Mouse (Mus musculus) midbrain, embryonic 10.5 days (tissue): ENCODE measurements around the gene Vwa7. TPM values are rescaled to one million over a fixed set of nuclear protein-coding genes. Genes with fewer than 3 reads are reported as not detected.
"Not testable (repeated sequence)": the region's sequence is repeated elsewhere in the genome, so short reads cannot be mapped to it uniquely, and the experiment has no call there.

Experiments
- DNase-seq: peaks from one replicate; pipeline ENCODE4 v3.0.0-alpha.2; 2017; ENCODE audit warnings: low spot score
- H3K27ac ChIP-seq: fragments of 300-500 bp; sonication (generic); replicated peaks from 2 replicates; pipeline ENCODE4 v1.5.1; 2016; ENCODE audit warnings: mild to moderate bottlenecking
- H3K27me3 ChIP-seq: fragments of 300-500 bp; sonication (generic); 2 replicates; pipeline ENCODE4 v1.6.1; 2016; ENCODE audit warnings: low read depth, mild to moderate bottlenecking; ENCODE audit not compliant: poor library complexity, severe bottlenecking
- H3K36me3 ChIP-seq: fragments of 300-500 bp; sonication (generic); 2 replicates; pipeline ENCODE4 v1.6.1; 2016; ENCODE audit warnings: mild to moderate bottlenecking, moderate library complexity
- H3K4me1 ChIP-seq: fragments of 300-500 bp; sonication (generic); 2 replicates; pipeline ENCODE4 v1.6.1; 2016
- H3K4me3 ChIP-seq: fragments of 300-500 bp; sonication (generic); 2 replicates; pipeline ENCODE4 v1.5.1; 2016; ENCODE audit warnings: mild to moderate bottlenecking, moderate library complexity
- H3K9me3 ChIP-seq: fragments of 300-500 bp; sonication (generic); replicated peaks from 2 replicates; pipeline ENCODE4 v1.6.1; 2016; ENCODE audit warnings: mild to moderate bottlenecking
- WGBS: fragments of 180-500 bp; shearing (Covaris S2); methylation state at CpG from one replicate; pipeline ENCODE4 v1.1.7; 2016; 5-methylcytosine and 5-hydroxymethylcytosine counted together
- polyA plus RNA-seq: library from polyadenylated mRNA; unstranded; fragments of >200 nt; fragmentation: Nextera tagmentation; extraction: Ambion mirVana; gene quantifications from 2 replicates; pipeline ENCODE4 v1.2.1, GENCODE M21; 2016

The Vwa7 gene
- 0.19 and 0.28 TPM in 2 replicates for polyA plus RNA-seq

GRCm38 (mm10) chr17:35016376-35016775, at the start of gene Vwa7:
Gene Vwa7 (plus strand): TSS chr17:35016579.
- Histone ChIP-seq H3K27me3 (no peaks in the 10 kb centered on the region), H3K36me3 (peaks cover 80% of the 10 kb centered on the region), H3K9me3 (no peaks in the 10 kb centered on the region), H3K27ac (no peak within 1 kb of the TSS), H3K4me3 (no peak within 1 kb of the TSS), H3K4me1 (peaks cover 11% of the 10 kb centered on the region)
- 88% methylated on average over 12 of the region's 12 CpGs for WGBS
- no peak for DNase-seq

- H3K9me3 ChIP-seq, H3K4me3 ChIP-seq, H3K27ac ChIP-seq, DNase-seq, H3K36me3 ChIP-seq: not testable (repeated sequence)
- WGBS: 68% methylated on average over 8 of the region's 11 CpGs
- Histone ChIP-seq H3K27me3 (peaks cover 70% of the 10 kb centered on the region), H3K4me1 (peaks cover 12% of the 10 kb centered on the region)
Observed at GRCm38 (mm10) chr17:34969822-34970221, 46.6 kb upstream of the Vwa7 start, which contains the start of gene Gm20481. Gene Gm20481 (plus strand): TSS chr17:34969912.

DNA sequence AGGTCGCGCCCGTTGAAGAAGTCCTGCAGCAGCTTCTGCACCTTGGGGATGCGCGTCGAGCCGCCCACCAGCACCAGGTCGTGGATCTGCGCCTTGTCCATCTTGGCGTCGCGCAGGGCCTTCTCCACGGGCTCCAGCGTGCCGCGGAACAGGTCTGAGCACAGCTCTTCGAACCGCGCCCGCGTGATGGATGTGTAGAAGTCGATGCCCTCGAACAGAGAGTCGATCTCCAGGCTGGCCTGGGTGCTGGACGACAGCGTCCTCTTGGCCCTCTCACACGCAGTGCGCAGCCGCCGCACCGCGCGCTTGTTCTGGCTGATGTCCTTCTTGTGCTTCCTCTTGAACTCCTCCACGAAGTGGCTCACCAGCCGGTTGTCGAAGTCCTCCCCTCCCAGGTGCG, 45.5 kb upstream of the Vwa7 start:
- H3K27ac ChIP-seq, H3K4me1 ChIP-seq, H3K36me3 ChIP-seq, H3K4me3 ChIP-seq, DNase-seq, H3K9me3 ChIP-seq: not testable (repeated sequence)
- peaks cover 61% of the 10 kb centered on the region for H3K27me3 ChIP-seq
- 42% methylated on average over 24 of the region's 37 CpGs for WGBS

GRCm38 (mm10) chr17:34971694-34972068, 44.7 kb upstream of the Vwa7 start:
- not testable (repeated sequence) for DNase-seq, H3K27ac ChIP-seq, H3K4me1 ChIP-seq, H3K9me3 ChIP-seq, H3K36me3 ChIP-seq
- Histone ChIP-seq H3K4me3 (peak overlapping the region; percentile 53), H3K27me3 (peaks cover 56% of the 10 kb centered on the region)
- WGBS: 4% methylated on average over 31 of the region's 43 CpGs

DNA sequence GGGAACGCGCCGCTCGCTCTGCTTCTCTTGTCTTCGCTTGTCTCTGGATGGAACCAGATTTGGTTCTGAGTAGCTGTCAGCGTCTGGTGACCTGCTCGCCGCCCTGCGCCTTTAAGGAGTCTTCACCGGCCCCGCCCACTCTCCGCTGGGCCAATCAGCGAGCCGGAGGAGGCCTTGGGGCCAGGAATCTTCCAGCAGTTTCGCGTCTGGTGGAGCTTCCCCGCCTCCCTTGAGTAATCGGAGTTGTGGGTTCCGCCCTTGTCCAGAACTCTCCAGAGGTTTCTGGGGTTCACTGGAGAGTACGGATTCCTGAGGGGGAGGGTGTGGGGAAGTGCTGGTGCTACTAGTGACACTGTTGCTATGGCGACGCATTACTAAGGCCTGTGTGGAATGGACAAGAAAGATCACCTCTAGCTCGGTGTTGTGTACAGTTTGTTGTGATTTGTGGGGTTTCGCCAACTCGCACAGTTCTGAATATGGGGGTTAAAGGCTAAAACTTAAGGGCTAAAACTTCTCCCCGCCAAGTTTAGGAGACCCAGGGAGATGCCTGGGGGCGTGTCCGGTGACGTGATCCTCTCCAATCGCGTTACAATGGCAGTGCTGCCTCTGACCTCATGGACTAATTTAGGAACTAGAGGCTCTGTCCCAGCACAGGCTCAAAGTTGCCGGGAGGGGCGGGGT, 44.2 kb upstream of the Vwa7 start, which contains the start of the genes Hspa1a and Hspa1l:
Gene Hspa1a (minus strand): TSS at position 88 of the 681 bp plus-strand sequence.
Gene Hspa1l (plus strand): TSS at position 635 of the 681 bp plus-strand sequence.
- DNase-seq: peak; percentile 76
- not testable (repeated sequence) for H3K9me3 ChIP-seq, H3K36me3 ChIP-seq, H3K4me1 ChIP-seq
- peak within 1 kb of the TSS; percentile 53 for H3K4me3 ChIP-seq
- H3K27me3 ChIP-seq: peaks cover 51% of the 10 kb centered on the region
- 2% methylated on average over 33 of the region's 33 CpGs for WGBS
- peak within 1 kb of the TSS; percentile 70 for H3K27ac ChIP-seq

DNA sequence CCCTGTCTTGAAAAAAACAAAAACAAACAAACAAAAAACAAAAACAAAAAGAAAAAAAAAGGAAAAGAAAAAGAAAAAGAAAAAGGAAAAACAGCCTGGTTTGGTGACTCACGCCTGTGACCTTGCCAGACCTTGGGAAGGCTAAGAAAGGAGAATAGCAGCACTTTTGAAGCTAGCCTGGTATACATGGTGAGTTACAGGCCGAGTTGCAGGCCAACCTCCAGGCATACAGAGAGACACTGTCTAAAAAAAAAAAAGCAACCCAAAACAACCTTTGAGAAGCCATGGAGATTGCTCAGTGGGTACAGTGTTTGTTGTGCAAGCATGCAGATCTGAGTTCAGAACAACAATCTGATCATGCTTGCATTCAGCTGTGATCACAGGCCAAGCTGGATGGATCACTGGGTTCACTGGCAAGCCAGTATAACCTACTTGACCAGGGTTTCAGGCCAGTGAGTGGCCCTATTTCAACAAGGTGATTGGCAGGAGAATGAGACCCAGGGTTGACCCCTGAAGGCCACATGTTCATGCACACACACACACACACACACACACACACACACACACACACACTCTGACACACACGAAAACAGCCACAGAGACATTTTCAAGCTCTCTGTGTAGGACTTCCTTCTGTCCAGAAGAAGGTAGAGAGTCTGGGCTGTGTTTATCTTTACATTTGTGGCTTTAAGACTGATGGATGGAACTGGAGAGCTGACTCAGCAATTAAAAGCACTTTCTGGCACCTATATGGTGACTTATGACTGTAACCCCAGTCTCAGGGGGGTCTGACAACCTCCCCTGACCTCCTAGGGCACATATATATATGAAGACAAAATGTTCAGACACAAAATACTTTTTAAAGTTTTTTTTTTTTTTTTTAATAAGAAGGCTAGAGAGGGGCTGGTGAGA, 40.5 kb upstream of the Vwa7 start:
- Histone ChIP-seq H3K4me1 (peaks cover 17% of the 10 kb centered on the region), H3K9me3 (no peaks in the 10 kb centered on the region), H3K27ac (no peak overlapping the region), H3K4me3 (no peak overlapping the region), H3K27me3 (peaks cover 18% of the 10 kb centered on the region), H3K36me3 (peaks cover 13% of the 10 kb centered on the region)
- no peak for DNase-seq
- WGBS: 78% methylated on average over 3 of the region's 3 CpGs

DNA sequence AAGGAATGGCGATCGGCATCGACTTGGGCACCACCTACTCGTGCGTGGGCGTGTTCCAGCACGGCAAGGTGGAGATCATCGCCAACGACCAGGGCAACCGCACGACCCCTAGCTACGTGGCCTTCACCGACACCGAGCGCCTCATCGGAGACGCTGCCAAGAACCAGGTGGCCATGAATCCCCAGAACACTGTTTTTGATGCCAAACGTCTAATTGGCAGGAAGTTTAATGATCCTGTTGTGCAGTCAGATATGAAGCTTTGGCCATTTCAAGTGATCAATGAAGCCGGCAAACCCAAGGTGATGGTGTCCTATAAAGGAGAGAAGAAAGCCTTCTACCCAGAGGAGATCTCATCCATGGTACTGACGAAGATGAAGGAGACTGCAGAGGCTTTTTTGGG, 39.4 kb upstream of the Vwa7 start:
- WGBS: 96% methylated on average over 20 of the region's 20 CpGs
- H3K36me3 ChIP-seq: peaks cover 13% of the 10 kb centered on the region
- no peak for DNase-seq

DNA sequence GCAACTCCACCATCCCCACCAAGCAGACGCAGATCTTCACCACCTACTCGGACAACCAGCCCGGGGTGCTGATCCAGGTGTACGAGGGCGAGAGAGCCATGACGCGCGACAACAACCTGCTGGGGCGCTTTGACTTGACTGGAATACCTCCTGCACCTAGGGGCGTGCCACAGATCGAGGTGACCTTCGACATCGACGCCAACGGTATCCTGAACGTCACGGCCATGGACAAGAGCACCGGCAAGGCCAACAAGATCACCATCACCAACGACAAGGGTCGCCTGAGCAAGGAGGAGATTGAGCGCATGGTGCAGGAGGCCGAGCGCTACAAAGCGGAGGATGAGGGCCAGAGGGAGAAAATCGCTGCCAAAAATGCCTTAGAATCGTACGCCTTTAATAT, 38.1 kb upstream of the Vwa7 start:
- Histone ChIP-seq H3K27ac (no peak overlapping the region), H3K9me3 (no peaks in the 10 kb centered on the region), H3K4me1 (peaks cover 24% of the 10 kb centered on the region), H3K4me3 (no peak overlapping the region), H3K36me3 (peaks cover 13% of the 10 kb centered on the region), H3K27me3 (peaks cover 12% of the 10 kb centered on the region)
- no peak for DNase-seq
- WGBS: 88% methylated on average over 27 of the region's 27 CpGs

More for the DNA sequence above, 39.4 kb upstream of the Vwa7 start:
- Histone ChIP-seq H3K4me1 (peaks cover 21% of the 10 kb centered on the region), H3K27me3 (peaks cover 18% of the 10 kb centered on the region), H3K4me3 (no peak overlapping the region), H3K27ac (no peak overlapping the region), H3K9me3 (no peaks in the 10 kb centered on the region)

GRCm38 (mm10) chr17:34979631-34980030, 36.7 kb upstream of the Vwa7 start:
- 91% methylated on average over 4 of the region's 4 CpGs for WGBS
- Histone ChIP-seq H3K9me3 (no peaks in the 10 kb centered on the region), H3K4me3 (no peak overlapping the region)

DNA sequence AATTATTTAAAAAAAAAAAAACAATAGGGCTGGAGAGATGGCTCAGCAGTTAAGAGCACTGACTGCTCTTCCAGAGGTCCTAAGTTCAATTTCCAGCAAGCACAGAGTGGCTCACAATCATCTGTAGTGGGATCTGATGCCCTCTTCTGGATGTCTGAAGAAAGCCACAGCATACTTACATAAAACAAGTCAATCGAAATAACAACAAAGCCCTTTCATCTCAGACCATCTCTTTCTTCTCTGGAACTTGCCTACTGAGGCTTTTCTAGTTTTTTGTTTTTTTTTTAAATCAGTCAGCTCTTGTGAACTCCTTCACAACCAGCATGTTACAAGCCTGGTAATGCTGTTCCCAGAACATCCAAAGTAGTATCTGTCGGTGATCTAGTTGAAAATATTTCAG, 35.7 kb upstream of the Vwa7 start:
- Histone ChIP-seq H3K27ac (peak overlapping the region; percentile 99), H3K36me3 (peaks cover 33% of the 10 kb centered on the region), H3K4me1 (peaks cover 27% of the 10 kb centered on the region), H3K4me3 (peak overlapping the region; percentile 86), H3K27me3 (no peaks in the 10 kb centered on the region), H3K9me3 (no peaks in the 10 kb centered on the region)
- 25% methylated on average over 2 of the region's 2 CpGs for WGBS
- DNase-seq: no peak

More at GRCm38 (mm10) chr17:34979631-34980030, 36.7 kb upstream of the Vwa7 start:
- no peak for DNase-seq
- H3K36me3 ChIP-seq: peaks cover 23% of the 10 kb centered on the region
- peaks cover 27% of the 10 kb centered on the region for H3K4me1 ChIP-seq
- no peak overlapping the region for H3K27ac ChIP-seq
- no peaks in the 10 kb centered on the region for H3K27me3 ChIP-seq

DNA sequence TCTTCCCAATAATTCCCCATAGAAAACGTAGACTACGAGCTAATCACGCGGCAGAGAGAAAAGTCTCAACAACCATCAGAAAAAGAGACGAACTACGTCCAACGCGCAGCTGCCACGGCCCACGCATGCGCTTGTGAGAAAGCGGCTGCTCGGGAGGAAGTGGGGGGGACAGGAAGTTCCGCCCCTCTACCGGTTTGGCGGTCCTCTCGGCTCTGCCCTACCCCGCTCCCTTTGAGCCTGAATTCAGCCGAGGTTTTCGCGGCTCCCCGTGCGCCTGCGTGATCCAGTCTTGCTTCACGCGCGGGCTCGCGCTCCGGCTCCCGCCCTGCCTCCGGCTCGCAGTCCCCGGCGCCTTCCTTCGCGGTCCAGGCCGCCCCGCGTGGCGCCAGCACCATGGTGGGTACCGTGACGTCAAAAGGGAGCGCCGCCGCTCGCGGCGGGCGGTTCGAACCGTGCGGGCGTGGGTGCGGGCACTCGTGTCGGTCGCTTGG, 34.6 kb upstream of the Vwa7 start, which contains the start of gene Lsm2:
Gene Lsm2 (plus strand): TSS at position 173 of the 491 bp plus-strand sequence.
- Histone ChIP-seq H3K4me3 (peak within 1 kb of the TSS; percentile 86), H3K27me3 (no peaks in the 10 kb centered on the region), H3K4me1 (peaks cover 27% of the 10 kb centered on the region), H3K9me3 (no peaks in the 10 kb centered on the region), H3K36me3 (peaks cover 44% of the 10 kb centered on the region), H3K27ac (peak within 1 kb of the TSS; percentile 99)
- under 1% methylated on average over 58 of the region's 58 CpGs for WGBS
- peak; percentile 93 for DNase-seq

DNA sequence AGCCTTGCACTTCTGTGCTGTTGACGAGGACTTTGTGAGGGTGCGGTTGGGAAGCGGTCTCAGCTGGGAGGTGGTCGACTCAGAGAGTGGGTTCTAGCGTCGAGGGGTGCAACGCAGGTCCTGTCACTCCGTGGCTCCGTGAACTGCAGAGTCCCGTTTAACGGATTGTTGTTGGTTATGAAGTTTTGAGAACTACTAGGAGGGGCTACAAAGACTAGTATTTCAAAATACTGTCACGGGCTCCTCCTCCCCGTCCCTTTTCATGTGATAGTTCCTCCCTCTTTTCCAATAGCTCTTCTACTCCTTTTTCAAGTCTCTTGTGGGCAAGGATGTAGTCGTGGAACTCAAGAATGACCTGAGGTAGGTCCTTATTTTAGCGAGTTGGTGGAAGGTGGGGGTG, 34.1 kb upstream of the Vwa7 start:
- DNase-seq: no peak
- 0% methylated on average over 15 of the region's 15 CpGs for WGBS
- peak overlapping the region; percentile 99 for H3K27ac ChIP-seq
- H3K9me3 ChIP-seq: no peaks in the 10 kb centered on the region
- peak overlapping the region; percentile 86 for H3K4me3 ChIP-seq
- H3K27me3 ChIP-seq: no peaks in the 10 kb centered on the region
- peaks cover 27% of the 10 kb centered on the region for H3K4me1 ChIP-seq
- peaks cover 45% of the 10 kb centered on the region for H3K36me3 ChIP-seq
